Mouse (Mus musculus): ENCODE measurements around the gene Sucnr1.

DNA sequence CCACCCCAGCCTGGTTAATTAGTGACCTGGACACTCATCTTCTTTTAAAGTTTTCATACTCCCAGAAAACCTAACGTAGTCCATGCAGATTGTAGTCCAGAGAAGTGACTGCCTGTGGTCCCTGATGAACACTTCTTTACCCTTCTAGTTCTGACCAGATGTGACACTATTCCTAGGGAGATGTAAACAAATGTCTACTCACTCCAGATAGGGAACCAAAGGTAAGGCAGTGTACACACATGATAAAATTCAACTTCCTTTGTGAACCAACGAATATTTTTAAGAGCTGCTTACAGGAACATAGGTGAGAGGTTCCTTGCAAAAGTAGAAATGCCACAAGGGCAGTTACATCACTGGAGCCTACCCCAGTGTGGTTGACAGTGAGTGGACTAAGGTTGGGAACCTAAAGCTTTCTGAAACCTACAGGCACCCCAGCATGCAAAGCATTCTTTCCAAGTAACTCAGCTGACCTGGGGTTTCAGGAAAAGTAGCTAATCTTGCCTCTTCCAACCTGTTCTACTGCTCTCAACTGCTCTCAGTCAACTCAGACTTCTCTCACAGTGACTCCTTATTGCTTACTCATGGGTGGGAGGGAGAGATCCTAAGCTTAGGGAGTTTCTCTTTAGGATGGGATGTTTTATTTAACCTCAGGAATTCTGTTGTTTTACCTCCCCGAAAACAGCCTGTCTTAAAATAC, 28.3 kb upstream of the Sucnr1 start:
- TF ChIP-seq POLR2A (IDR thresholded peaks at IDR 0.05; ENCODE audit: control insufficient read depth, extremely low read depth, insufficient read depth, low read length, poor library complexity) (no peak), CTCF (IDR thresholded peaks at IDR 0.05; ENCODE audit: borderline replicate concordance, control insufficient read depth, extremely low read depth, insufficient read depth, low read length, poor library complexity) (no peak)
